Mouse (Mus musculus): ENCODE data around the gene Iqgap2. TPM values are rescaled to one million over a fixed set of nuclear protein-coding genes. Genes with fewer than 3 reads are reported as not detected.

Iqgap2 gene
- 8.0 and 9.6 TPM in 2 replicates for polyA plus RNA-seq (2015; fragmentation: Nextera tagmentation; extraction: Ambion mirVana)

DNA sequence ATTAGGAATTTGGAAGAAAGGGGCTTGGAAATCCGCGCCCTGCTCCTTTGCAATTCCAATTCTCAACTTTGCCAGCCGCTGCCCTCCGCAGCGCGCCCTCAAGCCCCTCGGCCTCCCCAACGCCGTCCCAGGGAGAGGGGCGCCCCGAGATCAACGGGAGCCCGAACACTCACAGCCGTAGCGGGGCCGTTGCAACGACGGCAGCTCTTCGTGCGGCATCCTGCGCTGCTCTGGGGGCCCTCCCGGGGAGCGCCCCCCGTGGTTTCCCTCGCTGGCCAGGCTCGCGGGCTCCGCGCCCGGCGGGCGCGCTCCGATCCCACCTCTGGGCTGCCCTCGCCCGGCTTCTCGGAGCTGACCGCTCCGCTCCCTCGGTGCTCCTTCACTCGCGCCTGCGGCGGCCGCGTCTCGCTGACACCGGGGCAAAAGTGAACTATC, at the start of gene Iqgap2:
Gene Iqgap2 (minus strand): TSS at position 432 of the 435 bp plus-strand sequence.
- peak within 1 kb of the TSS; percentile 66 for H3K9ac ChIP-seq
- no peaks in the 10 kb centered on the region for H3K36me3 ChIP-seq
- H3K9me3 ChIP-seq = no peaks in the 10 kb centered on the region
- WGBS = under 1% methylated on average over 33 of the region's 48 CpGs
- H3K4me2 ChIP-seq = peak within 1 kb of the TSS; percentile 98
- H3K4me3 ChIP-seq = peak within 1 kb of the TSS; percentile 72
- peaks cover 26% of the 10 kb centered on the region for H3K4me1 ChIP-seq
- no peaks in the 10 kb centered on the region for H3K27me3 ChIP-seq
- peak within 1 kb of the TSS; percentile 71 for H3K27ac ChIP-seq
- ATAC-seq (ENCODE audit: insufficient number of reproducible peaks, low FRiP score, low TSS enrichment, low read depth) = peak; percentile 56; the same call in 1 of the 2 replicates

DNA sequence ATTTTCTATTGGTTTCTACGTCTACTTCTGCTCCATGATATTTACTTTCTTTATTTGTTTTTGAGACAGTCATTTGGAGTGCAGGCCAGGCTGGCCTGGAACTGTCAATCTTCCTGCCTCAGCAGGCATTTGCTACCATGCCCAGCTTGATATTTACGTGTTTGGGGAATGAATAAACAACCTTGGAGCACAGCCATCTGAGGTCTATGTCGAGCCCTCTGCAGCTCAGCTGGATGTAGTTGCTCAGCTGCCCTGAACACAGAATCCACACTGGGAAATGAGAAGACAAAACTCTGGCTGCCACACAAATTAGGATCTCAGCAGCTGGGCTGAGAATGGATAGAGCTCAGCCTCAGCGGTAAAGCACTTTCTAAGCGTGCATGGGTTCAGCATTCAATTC, 49.1 kb upstream of the Iqgap2 start:
- Histone ChIP-seq H3K9me3 (no peaks in the 10 kb centered on the region), H3K36me3 (no peaks in the 10 kb centered on the region), H3K9ac (no peak overlapping the region), H3K4me2 (no peak overlapping the region), H3K27ac (no peak overlapping the region), H3K4me3 (no peak overlapping the region), H3K4me1 (no peaks in the 10 kb centered on the region), H3K27me3 (no peaks in the 10 kb centered on the region)
- ATAC-seq (ENCODE audit: insufficient number of reproducible peaks, low FRiP score, low TSS enrichment, low read depth) = no peak
- 66% methylated on average over 5 of the region's 5 CpGs for WGBS

DNA sequence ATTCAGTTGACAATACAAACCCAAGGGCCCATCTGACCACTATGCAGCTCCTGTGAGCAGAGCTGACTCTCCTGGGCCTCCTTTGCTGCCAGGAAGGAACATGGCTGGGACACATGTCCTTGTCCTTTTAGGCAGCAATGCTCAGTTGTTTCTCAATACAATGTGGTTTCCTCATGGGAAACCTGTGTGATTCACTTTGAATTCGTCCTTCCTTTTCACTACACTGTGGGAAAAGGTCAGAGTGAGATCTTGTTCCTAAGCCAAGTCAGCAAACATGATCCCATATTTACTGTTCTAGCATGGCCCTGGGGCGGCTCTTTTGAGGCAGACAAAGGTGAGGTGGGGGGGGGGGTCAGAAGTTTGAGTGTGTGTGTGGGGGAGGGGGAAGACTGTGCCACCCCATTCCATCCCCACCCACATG, 32.5 kb upstream of the Iqgap2 start:
- WGBS = 65% methylated on average over 2 of the region's 2 CpGs

DNA sequence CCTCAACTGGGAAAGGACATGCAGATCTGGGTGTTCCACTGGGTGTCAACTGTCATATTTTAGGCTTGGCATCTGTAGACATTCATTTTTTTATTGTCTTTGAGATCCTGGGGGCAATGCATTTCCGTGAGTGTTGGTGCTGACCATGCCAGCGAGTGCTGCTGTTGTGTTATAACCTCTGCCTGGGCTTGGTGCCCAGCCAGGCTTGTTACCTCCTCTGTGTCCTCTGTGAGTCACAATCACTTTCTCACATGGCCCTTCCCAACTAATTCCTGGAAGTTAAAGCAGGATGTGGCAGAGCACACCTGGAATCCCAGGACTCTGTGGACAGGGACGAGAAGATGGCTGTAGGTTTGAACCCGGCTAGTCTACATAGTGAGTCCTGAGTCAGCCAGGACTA, 30.9 kb upstream of the Iqgap2 start:
- Histone ChIP-seq H3K9me3 (no peaks in the 10 kb centered on the region), H3K4me3 (no peak overlapping the region), H3K27me3 (no peaks in the 10 kb centered on the region), H3K4me1 (no peaks in the 10 kb centered on the region), H3K9ac (no peak overlapping the region), H3K4me2 (no peak overlapping the region), H3K27ac (no peak overlapping the region), H3K36me3 (no peaks in the 10 kb centered on the region)
- WGBS = 76% methylated on average over 4 of the region's 4 CpGs
- ATAC-seq (ENCODE audit: insufficient number of reproducible peaks, low FRiP score, low TSS enrichment, low read depth) = no peak

More for the DNA sequence above, 32.5 kb upstream of the Iqgap2 start:
- Histone ChIP-seq H3K9me3 (no peaks in the 10 kb centered on the region), H3K9ac (no peak overlapping the region), H3K36me3 (no peaks in the 10 kb centered on the region), H3K27ac (no peak overlapping the region), H3K4me2 (no peak overlapping the region), H3K27me3 (no peaks in the 10 kb centered on the region), H3K4me3 (no peak overlapping the region), H3K4me1 (no peaks in the 10 kb centered on the region)
- ATAC-seq (ENCODE audit: insufficient number of reproducible peaks, low FRiP score, low TSS enrichment, low read depth) = no peak

DNA sequence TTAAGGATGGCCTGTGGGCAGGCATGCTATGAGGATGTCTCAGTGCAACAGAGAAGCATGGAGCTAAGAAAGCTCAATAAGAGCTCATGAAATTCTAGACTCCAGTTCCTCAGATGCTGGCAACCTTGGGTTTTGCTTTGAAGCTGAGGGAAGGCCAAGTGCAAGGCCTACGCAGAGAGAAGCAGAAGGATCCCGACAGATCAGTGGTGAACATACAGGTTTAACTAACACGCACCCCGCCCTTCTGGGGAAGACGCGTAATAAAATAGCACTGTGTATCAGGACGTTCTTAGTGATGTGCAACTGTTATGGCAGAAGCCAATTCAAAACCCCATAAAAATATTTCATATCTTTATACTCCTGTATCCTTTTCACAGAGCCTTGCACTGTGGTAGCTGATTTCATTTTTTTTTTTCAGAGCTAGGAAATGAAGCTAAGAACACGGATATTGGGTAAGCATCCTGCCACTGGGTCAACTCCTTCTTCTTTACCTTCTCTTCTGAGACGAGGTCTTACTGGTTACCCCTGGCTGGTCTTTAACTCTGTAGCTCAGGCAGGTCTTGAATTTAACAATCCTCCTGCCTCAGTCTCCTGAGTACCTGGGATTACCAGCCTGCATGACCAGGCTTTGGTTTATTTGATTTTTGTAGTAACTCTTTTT, 27.0 kb upstream of the Iqgap2 start:
- Histone ChIP-seq H3K27me3 (no peaks in the 10 kb centered on the region), H3K4me1 (no peaks in the 10 kb centered on the region), H3K4me3 (no peak overlapping the region), H3K9me3 (no peaks in the 10 kb centered on the region), H3K36me3 (no peaks in the 10 kb centered on the region), H3K27ac (no peak overlapping the region), H3K9ac (no peak overlapping the region), H3K4me2 (no peak overlapping the region)
- 81% methylated on average over 9 of the region's 9 CpGs for WGBS
- no peak for ATAC-seq (ENCODE audit: insufficient number of reproducible peaks, low FRiP score, low TSS enrichment, low read depth)

DNA sequence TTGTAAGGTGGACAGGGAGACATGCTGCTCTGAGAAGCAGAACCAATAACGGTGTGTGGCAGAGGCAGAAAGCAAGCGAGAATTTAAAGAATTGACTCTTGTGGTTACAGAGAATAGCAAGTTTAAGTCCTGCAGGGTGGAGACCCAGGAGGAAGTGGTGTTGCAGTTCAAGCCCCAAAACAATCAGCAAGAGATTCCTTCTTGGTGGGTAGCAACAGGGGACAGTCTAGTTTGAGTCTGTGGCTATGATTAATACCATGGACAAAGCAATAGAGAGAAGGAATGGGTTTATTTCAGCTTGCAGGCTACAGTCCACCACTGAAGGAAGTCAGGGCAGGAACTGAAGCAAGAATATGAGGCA, 21.3 kb upstream of the Iqgap2 start:
- Histone ChIP-seq H3K27ac (no peak overlapping the region), H3K36me3 (no peaks in the 10 kb centered on the region), H3K4me3 (no peak overlapping the region), H3K4me2 (no peak overlapping the region), H3K4me1 (0 out of 2 replicates have a peak, but pooled peaks cover 3% of the 10 kb centered on the region), H3K27me3 (no peaks in the 10 kb centered on the region), H3K9ac (no peak overlapping the region), H3K9me3 (no peaks in the 10 kb centered on the region)
- ATAC-seq (ENCODE audit: insufficient number of reproducible peaks, low FRiP score, low TSS enrichment, low read depth) = no peak
- WGBS = 83% methylated on average over 2 of the region's 2 CpGs

DNA sequence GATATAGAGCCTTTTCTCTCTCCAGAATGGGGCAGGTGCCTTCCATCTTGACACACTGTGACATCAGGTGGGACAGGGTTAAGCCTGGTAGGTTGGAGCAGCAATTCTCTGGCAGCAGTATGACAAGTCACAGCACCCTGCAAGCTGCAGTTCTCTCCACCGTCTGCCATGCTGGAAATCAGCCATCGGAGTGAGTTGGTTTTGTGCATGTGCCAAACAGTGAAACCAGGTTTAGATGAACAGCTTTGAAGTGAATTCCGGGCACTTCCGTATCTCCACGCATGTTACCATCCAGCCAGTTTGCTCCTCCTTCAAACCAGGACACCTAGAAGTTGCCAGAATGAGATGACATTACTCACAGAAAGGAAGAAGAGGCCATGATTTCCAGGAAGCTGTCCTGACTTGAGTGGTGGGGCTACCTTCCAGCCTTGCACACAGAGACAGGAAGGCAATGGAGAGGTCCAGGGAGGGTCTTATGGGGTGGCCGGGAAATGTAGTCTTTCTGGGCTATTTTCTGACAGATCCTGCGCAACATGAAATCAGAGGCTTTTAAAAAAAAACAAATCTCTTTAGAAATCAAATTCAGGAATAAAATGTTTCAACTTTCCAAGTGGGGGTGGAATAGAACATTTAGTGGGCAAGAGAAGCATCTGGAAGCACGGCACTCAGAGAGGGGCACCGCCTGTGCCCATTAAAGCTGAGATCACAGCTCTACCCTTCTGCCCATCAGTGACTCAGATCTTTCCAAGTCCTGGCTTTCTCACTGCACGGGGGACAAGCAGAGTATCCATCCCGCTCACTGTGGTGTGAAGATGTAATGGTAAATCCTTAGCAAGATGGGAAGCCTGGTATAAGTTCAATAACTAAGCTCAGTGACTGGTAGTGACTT, 20.7 kb upstream of the Iqgap2 start:
- H3K9ac ChIP-seq = no peak overlapping the region
- no peak for ATAC-seq (ENCODE audit: insufficient number of reproducible peaks, low FRiP score, low TSS enrichment, low read depth)
- H3K9me3 ChIP-seq = no peaks in the 10 kb centered on the region
- H3K27me3 ChIP-seq = no peaks in the 10 kb centered on the region
- 67% methylated on average over 11 of the region's 11 CpGs for WGBS
- H3K4me1 ChIP-seq = 0 out of 2 replicates have a peak, but pooled peaks cover 3% of the 10 kb centered on the region
- no peak overlapping the region for H3K27ac ChIP-seq
- H3K36me3 ChIP-seq = no peaks in the 10 kb centered on the region
- H3K4me2 ChIP-seq = no peak overlapping the region
- H3K4me3 ChIP-seq = no peak overlapping the region

DNA sequence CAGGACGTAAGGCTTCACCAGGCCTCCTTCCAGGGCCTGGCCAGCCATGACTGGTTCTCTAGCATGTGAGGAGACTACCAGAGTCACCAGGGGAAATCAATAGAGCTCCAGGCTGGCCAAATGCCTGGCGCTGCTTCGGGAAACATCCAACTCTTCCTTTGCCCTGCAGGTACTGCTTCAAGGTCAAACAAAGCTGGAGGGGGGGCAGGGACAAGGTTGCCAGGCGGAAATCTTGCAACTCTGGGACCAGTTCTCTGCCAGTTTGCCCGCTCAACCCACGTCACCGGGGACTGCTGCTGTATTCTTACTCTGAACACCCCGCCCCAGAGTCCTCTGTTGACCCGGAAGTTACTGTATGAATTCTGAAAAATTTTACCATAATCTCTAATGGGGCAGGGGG, 18.5 kb upstream of the Iqgap2 start:
- Histone ChIP-seq H3K4me2 (no peak overlapping the region), H3K4me1 (0 out of 2 replicates have a peak, but pooled peaks cover 3% of the 10 kb centered on the region), H3K27me3 (no peaks in the 10 kb centered on the region), H3K9me3 (no peaks in the 10 kb centered on the region), H3K4me3 (no peak overlapping the region), H3K36me3 (no peaks in the 10 kb centered on the region), H3K9ac (no peak overlapping the region), H3K27ac (no peak overlapping the region)
- 75% methylated on average over 9 of the region's 9 CpGs for WGBS
- no peak for ATAC-seq (ENCODE audit: insufficient number of reproducible peaks, low FRiP score, low TSS enrichment, low read depth)

DNA sequence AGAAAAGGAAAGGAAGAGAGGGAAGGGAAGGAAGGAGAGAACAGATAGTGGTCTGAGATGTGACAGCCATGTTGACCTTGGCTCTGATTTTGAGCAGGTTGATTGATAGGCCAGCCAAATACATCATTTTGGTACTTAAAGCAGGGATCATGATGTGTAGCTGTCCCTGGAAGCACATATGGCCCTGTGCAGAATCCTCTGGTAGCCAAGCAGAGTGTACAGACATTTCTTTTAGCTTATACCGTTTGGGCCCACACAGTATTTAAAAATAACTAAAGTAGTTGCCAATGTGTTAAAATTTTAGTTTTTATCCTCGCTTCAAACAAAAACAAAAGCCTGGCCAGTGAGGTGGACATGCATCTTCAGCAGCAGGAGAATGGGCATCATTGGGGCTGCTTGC, 17.5 kb upstream of the Iqgap2 start:
- Histone ChIP-seq H3K27me3 (no peaks in the 10 kb centered on the region), H3K36me3 (no peaks in the 10 kb centered on the region), H3K9me3 (no peaks in the 10 kb centered on the region), H3K9ac (no peak overlapping the region), H3K27ac (no peak overlapping the region), H3K4me3 (no peak overlapping the region), H3K4me1 (0 out of 2 replicates have a peak, but pooled peaks cover 3% of the 10 kb centered on the region), H3K4me2 (no peak overlapping the region)
- no peak for ATAC-seq (ENCODE audit: insufficient number of reproducible peaks, low FRiP score, low TSS enrichment, low read depth)
- WGBS = 82% methylated on average over 2 of the region's 2 CpGs

GRCm38 (mm10) chr13:95902696-95903095, 11.0 kb upstream of the Iqgap2 start:
- H3K4me1 ChIP-seq = no peaks in the 10 kb centered on the region
- H3K36me3 ChIP-seq = no peaks in the 10 kb centered on the region
- no peaks in the 10 kb centered on the region for H3K27me3 ChIP-seq
- no peak overlapping the region for H3K4me2 ChIP-seq
- no peaks in the 10 kb centered on the region for H3K9me3 ChIP-seq
- H3K9ac ChIP-seq = no peak overlapping the region
- no peak overlapping the region for H3K4me3 ChIP-seq
- WGBS = 95% methylated on average over 3 of the region's 3 CpGs
- H3K27ac ChIP-seq = no peak overlapping the region
- ATAC-seq (ENCODE audit: insufficient number of reproducible peaks, low FRiP score, low TSS enrichment, low read depth) = no peak

DNA sequence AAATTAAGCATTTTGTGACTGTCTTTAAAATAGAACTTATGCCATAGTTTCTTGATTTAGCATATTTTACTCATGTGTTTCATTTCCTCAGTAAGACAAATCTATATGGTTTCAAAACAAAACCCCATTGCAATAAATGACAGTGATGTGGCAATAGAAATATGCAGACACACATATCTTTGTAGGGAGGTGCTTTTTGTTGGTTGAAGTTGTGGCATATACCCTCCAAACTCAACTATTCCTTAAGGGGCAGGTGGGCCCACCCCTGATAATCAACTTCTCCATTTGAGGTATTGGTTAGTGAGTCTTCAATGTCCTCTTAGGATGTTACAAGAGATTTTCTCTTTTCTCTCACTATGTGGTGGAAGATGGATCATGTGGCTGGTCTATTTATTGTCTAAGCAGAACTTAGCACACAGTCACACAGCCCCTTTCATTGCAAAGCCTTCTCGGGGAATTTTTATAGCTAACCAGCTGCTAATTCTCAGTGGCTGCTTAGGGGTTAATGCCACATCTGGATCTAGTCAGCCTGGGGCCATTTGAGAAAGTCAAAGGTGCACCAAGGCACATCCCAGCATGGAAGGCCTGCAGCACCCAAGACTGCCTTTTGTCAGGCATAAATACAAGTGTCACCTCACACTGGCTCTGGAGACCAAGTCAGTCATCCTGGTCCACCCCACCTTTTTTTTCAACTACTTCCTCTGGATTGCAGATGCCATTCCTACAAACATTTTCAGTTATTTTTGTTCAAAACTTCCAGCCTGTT, 8.3 kb upstream of the Iqgap2 start:
- H3K27me3 ChIP-seq = no peaks in the 10 kb centered on the region
- 19% methylated on average over 1 of the region's 1 CpGs for WGBS
- no peak overlapping the region for H3K4me2 ChIP-seq
- H3K9me3 ChIP-seq = no peaks in the 10 kb centered on the region
- ATAC-seq (ENCODE audit: insufficient number of reproducible peaks, low FRiP score, low TSS enrichment, low read depth) = no peak
- no peak overlapping the region for H3K27ac ChIP-seq
- H3K36me3 ChIP-seq = no peaks in the 10 kb centered on the region
- H3K9ac ChIP-seq = no peak overlapping the region
- no peak overlapping the region for H3K4me3 ChIP-seq
- H3K4me1 ChIP-seq = no peaks in the 10 kb centered on the region

Data from limb, embryonic 15.5 days (tissue).